Mouse (Mus musculus): Measurements from ENCODE around the gene Gm20708.

Gene Gm20708

GRCm38 (mm10) chr11:117860601-117861000 lies 51.1 kb downstream of the Gm20708 start, which contains the start of gene Tmem235:
Gene Tmem235, plus strand, starts transcription at chr11:117860752.
- H3K36me3 ChIP-seq (ENCODE audit: insufficient read depth, low read length): peaks cover 35% of the 10 kb centered on the region
- H3K4me1 ChIP-seq (replicated peaks; ENCODE audit: low read depth, low read length): peaks cover 96% of the 10 kb centered on the region
- H3K4me3 ChIP-seq (replicated peaks; ENCODE audit: low read length): peak within 1 kb of the TSS; percentile 67
- peaks cover 53% of the 10 kb centered on the region for H3K27me3 ChIP-seq (ENCODE audit: insufficient read depth, low read length)
- peaks cover 10% of the 10 kb centered on the region for H3K9me3 ChIP-seq (ENCODE audit: low read length)
- TF ChIP-seq POU5F1 (IDR thresholded peaks at IDR 0.05; ENCODE audit: borderline replicate concordance, low read length): no peak
- no peak for TF ChIP-seq NANOG (IDR thresholded peaks at IDR 0.05; ENCODE audit: borderline replicate concordance, low read length)
- TF ChIP-seq CTCF (conservative IDR thresholded peaks at IDR 0.05; ENCODE audit: low read length): no peak

- Histone ChIP-seq H3K4me1 (replicated peaks; ENCODE audit: low read depth, low read length) (peaks cover 99% of the 10 kb centered on the region), H3K4me3 (replicated peaks; ENCODE audit: low read length) (peak overlapping the region; percentile 63), H3K27me3 (ENCODE audit: insufficient read depth, low read length) (peaks cover 55% of the 10 kb centered on the region), H3K9me3 (ENCODE audit: low read length) (no peaks in the 10 kb centered on the region), H3K36me3 (ENCODE audit: insufficient read depth, low read length) (peaks cover 10% of the 10 kb centered on the region)
- TF ChIP-seq NANOG (IDR thresholded peaks at IDR 0.05; ENCODE audit: borderline replicate concordance, low read length) (peak; percentile 69; the same call in 1 of the 2 replicates), CTCF (conservative IDR thresholded peaks at IDR 0.05; ENCODE audit: low read length) (no peak), POU5F1 (IDR thresholded peaks at IDR 0.05; ENCODE audit: borderline replicate concordance, low read length) (no peak)
Observed at GRCm38 (mm10) chr11:117863174-117863856, 53.8 kb downstream of the Gm20708 start.

- H3K27me3 ChIP-seq (ENCODE audit: insufficient read depth, low read length): peaks cover 52% of the 10 kb centered on the region
- no peak for TF ChIP-seq POU5F1 (IDR thresholded peaks at IDR 0.05; ENCODE audit: borderline replicate concordance, low read length)
- no peak for TF ChIP-seq NANOG (IDR thresholded peaks at IDR 0.05; ENCODE audit: borderline replicate concordance, low read length)
- no peak for TF ChIP-seq CTCF (conservative IDR thresholded peaks at IDR 0.05; ENCODE audit: low read length)
- H3K4me3 ChIP-seq (replicated peaks; ENCODE audit: low read length): no peak overlapping the region
- peaks cover 99% of the 10 kb centered on the region for H3K4me1 ChIP-seq (replicated peaks; ENCODE audit: low read depth, low read length)
- no peaks in the 10 kb centered on the region for H3K9me3 ChIP-seq (ENCODE audit: low read length)
- no peaks in the 10 kb centered on the region; the same call in 1 of the 2 replicates for H3K36me3 ChIP-seq (ENCODE audit: insufficient read depth, low read length)
Observed at GRCm38 (mm10) chr11:117864805-117865204, 55.3 kb downstream of the Gm20708 start.

- Histone ChIP-seq H3K27me3 (ENCODE audit: insufficient read depth, low read length) (peaks cover 41% of the 10 kb centered on the region), H3K4me3 (replicated peaks; ENCODE audit: low read length) (0 out of 2 replicates have a peak overlapping the region, but pooled peaks have one; percentile 13), H3K36me3 (ENCODE audit: insufficient read depth, low read length) (no peaks in the 10 kb centered on the region; the same call in 1 of the 2 replicates), H3K4me1 (replicated peaks; ENCODE audit: low read depth, low read length) (peaks cover 97% of the 10 kb centered on the region), H3K9me3 (ENCODE audit: low read length) (no peaks in the 10 kb centered on the region)
- TF ChIP-seq CTCF (conservative IDR thresholded peaks at IDR 0.05; ENCODE audit: low read length) (no peak), NANOG (IDR thresholded peaks at IDR 0.05; ENCODE audit: borderline replicate concordance, low read length) (no peak), POU5F1 (IDR thresholded peaks at IDR 0.05; ENCODE audit: borderline replicate concordance, low read length) (no peak)
Observed at GRCm38 (mm10) chr11:117865988-117866387, 56.5 kb downstream of the Gm20708 start.

GRCm38 (mm10) chr11:117870688-117871365 lies 61.4 kb downstream of the Gm20708 start:
- Histone ChIP-seq H3K4me1 (replicated peaks; ENCODE audit: low read depth, low read length) (peaks cover 97% of the 10 kb centered on the region), H3K36me3 (ENCODE audit: insufficient read depth, low read length) (no peaks in the 10 kb centered on the region; the same call in 1 of the 2 replicates), H3K27me3 (ENCODE audit: insufficient read depth, low read length) (peaks cover 5% of the 10 kb centered on the region), H3K9me3 (ENCODE audit: low read length) (no peaks in the 10 kb centered on the region), H3K4me3 (replicated peaks; ENCODE audit: low read length) (peak overlapping the region; percentile 73)
- peak; percentile 90 for TF ChIP-seq CTCF (conservative IDR thresholded peaks at IDR 0.05; ENCODE audit: low read length)
- no peak for TF ChIP-seq POU5F1 (IDR thresholded peaks at IDR 0.05; ENCODE audit: borderline replicate concordance, low read length)

GRCm38 (mm10) chr11:117871376-117871775 lies 61.9 kb downstream of the Gm20708 start:
- no peaks in the 10 kb centered on the region for H3K9me3 ChIP-seq (ENCODE audit: low read length)
- peaks cover 97% of the 10 kb centered on the region for H3K4me1 ChIP-seq (replicated peaks; ENCODE audit: low read depth, low read length)
- H3K4me3 ChIP-seq (replicated peaks; ENCODE audit: low read length): no peak overlapping the region
- TF ChIP-seq NANOG (IDR thresholded peaks at IDR 0.05; ENCODE audit: borderline replicate concordance, low read length) (no peak), POU5F1 (IDR thresholded peaks at IDR 0.05; ENCODE audit: borderline replicate concordance, low read length) (no peak), CTCF (conservative IDR thresholded peaks at IDR 0.05; ENCODE audit: low read length) (no peak)
- H3K27me3 ChIP-seq (ENCODE audit: insufficient read depth, low read length): peaks cover 5% of the 10 kb centered on the region
- H3K36me3 ChIP-seq (ENCODE audit: insufficient read depth, low read length): no peaks in the 10 kb centered on the region; the same call in 1 of the 2 replicates

GRCm38 (mm10) chr11:117871911-117872584 lies 62.6 kb downstream of the Gm20708 start:
- peaks cover 5% of the 10 kb centered on the region for H3K27me3 ChIP-seq (ENCODE audit: insufficient read depth, low read length)
- peak overlapping the region; percentile 13; the same call in 1 of the 2 replicates for H3K4me3 ChIP-seq (replicated peaks; ENCODE audit: low read length)
- no peaks in the 10 kb centered on the region; the same call in 1 of the 2 replicates for H3K36me3 ChIP-seq (ENCODE audit: insufficient read depth, low read length)
- H3K9me3 ChIP-seq (ENCODE audit: low read length): no peaks in the 10 kb centered on the region
- peaks cover 97% of the 10 kb centered on the region for H3K4me1 ChIP-seq (replicated peaks; ENCODE audit: low read depth, low read length)
- TF ChIP-seq POU5F1 (IDR thresholded peaks at IDR 0.05; ENCODE audit: borderline replicate concordance, low read length) (no peak), CTCF (conservative IDR thresholded peaks at IDR 0.05; ENCODE audit: low read length) (no peak), NANOG (IDR thresholded peaks at IDR 0.05; ENCODE audit: borderline replicate concordance, low read length) (no peak)

Measured in E14TG2a.4 (cell line).